Mouse (Mus musculus) hindbrain, embryonic 16.5 days (tissue): Measurements from ENCODE around the gene Hdac7. TPM values are rescaled to one million over a fixed set of nuclear protein-coding genes. Genes with fewer than 3 reads are reported as not detected.
A peak's percentile ranks its signal among the peaks of the same experiment; 100 is the strongest.

ENCODE experiments used
- ATAC-seq: fragments of 200-750 bp; cut with Nextera tagmentation; 2 replicates; pipeline ENCODE4 v1.8.0; 2017; ENCODE audit warnings: moderate TSS enrichment, moderate library complexity
- H3K27ac ChIP-seq: fragments of 300-500 bp; sonication (generic); 2 replicates; pipeline ENCODE4 v1.5.1; 2014; ENCODE audit warnings: low read depth, mild to moderate bottlenecking, control low read depth, low read length, moderate library complexity
- H3K27me3 ChIP-seq: fragments of 300-500 bp; sonication (generic); replicated peaks from 2 replicates; pipeline ENCODE4 v1.6.1; 2014; ENCODE audit warnings: low read length; ENCODE audit not compliant: control insufficient read depth, insufficient read depth
- H3K36me3 ChIP-seq: fragments of 300-500 bp; sonication (generic); 2 replicates; pipeline ENCODE4 v1.6.1; 2014; ENCODE audit warnings: mild to moderate bottlenecking, low read length, moderate library complexity, mixed read lengths; ENCODE audit not compliant: control insufficient read depth, insufficient read depth
- H3K4me1 ChIP-seq: fragments of 300-500 bp; sonication (generic); 2 replicates; pipeline ENCODE4 v1.6.1; 2014; ENCODE audit warnings: low read depth, low read length; ENCODE audit not compliant: control insufficient read depth, insufficient read depth
- H3K4me2 ChIP-seq: fragments of 300-500 bp; sonication (generic); 2 replicates; pipeline ENCODE4 v1.6.1; 2014; ENCODE audit warnings: mild to moderate bottlenecking, low read length, control low read depth, moderate library complexity
- H3K4me3 ChIP-seq: fragments of 300-500 bp; sonication (generic); 2 replicates; pipeline ENCODE4 v1.5.1; 2014; ENCODE audit warnings: mild to moderate bottlenecking, low read length, control low read depth, moderate library complexity
- H3K9ac ChIP-seq: fragments of 300-500 bp; sonication (generic); 2 replicates; pipeline ENCODE4 v1.6.1; 2014; ENCODE audit warnings: low read depth, mild to moderate bottlenecking, control low read depth, low read length, moderate library complexity
- H3K9me3 ChIP-seq: fragments of 300-500 bp; sonication (generic); 2 replicates; pipeline ENCODE4 v1.6.1; 2014; ENCODE audit warnings: mild to moderate bottlenecking, low read length, moderate library complexity; ENCODE audit not compliant: control insufficient read depth
- WGBS: fragments of 180-500 bp; shearing (Covaris S2); extraction: QIAGEN DNeasy Blood & Tissue Kit; methylation state at CpG from one replicate; pipeline ENCODE4 v1.1.7; 2014; 5-methylcytosine and 5-hydroxymethylcytosine counted together
- polyA plus RNA-seq: library from polyadenylated mRNA; unstranded; fragments of >200 nt; fragmentation: Nextera tagmentation; extraction: Ambion mirVana; gene quantifications from 2 replicates; pipeline ENCODE4 v1.2.1, GENCODE M21; 2015

Hdac7 gene
- polyA plus RNA-seq, 1 experiment from 2014 or later, result 25.2 TPM

DNA sequence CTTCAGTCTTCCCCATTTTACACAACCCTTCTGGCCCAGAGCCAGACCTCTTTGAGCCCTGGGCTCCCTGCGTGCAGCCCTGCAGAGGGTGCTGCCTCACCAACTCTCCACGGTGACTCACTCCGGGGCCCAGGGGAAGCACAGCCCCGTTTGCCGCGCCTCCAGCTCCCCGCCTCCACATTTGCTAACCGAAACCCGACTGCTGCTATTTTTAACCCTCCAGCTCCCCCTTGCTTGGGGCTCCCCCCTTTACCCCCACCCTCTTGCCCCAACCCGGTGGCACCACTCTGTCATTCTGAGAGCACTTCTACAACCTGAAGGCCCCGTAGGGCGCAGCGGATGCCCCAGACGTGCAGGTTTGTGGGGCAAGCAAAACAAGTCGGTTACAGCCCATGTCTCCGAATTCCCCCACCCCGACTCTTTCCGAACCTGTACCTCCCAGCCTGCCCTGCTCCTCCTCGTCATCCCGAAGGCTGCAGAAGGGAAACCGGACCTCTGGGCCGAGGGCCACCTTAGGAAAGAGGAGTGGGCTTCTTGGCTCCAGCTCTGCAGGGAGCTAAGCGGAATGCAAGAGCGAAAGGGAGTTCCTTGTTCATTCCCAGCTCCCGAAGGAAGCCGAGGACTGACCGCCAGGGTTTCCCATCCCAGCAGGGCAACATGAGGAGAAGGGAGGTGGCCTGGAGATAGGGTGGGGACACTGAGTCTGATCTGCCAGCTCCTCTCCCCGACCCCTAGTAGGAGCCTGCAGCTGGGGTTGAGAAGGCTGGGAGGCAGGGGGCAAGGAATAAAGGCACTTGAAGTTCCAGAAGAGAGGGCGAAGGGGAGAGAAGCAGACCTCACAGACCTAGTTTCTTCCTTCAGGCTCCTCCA, 19.0 kb downstream of the Hdac7 start:
- H3K4me3 ChIP-seq, result peak overlapping the region; percentile 7
- peak overlapping the region; percentile 29; the same call in 1 of the 2 replicates for H3K27ac ChIP-seq
- H3K27me3 ChIP-seq, result no peaks in the 10 kb centered on the region
- ATAC-seq, result no peak
- H3K9ac ChIP-seq, result peak overlapping the region; percentile 49
- H3K9me3 ChIP-seq, result no peaks in the 10 kb centered on the region
- peaks cover 66% of the 10 kb centered on the region for H3K4me1 ChIP-seq
- H3K4me2 ChIP-seq, result peak overlapping the region; percentile 50
- 13% methylated on average over 29 of the region's 29 CpGs for WGBS
- H3K36me3 ChIP-seq, result no peaks in the 10 kb centered on the region

GRCm38 (mm10) chr15:97824042-97824441, 20.3 kb downstream of the Hdac7 start:
- no peak overlapping the region for H3K27ac ChIP-seq
- no peak overlapping the region for H3K4me3 ChIP-seq
- ATAC-seq, result no peak
- peaks cover 54% of the 10 kb centered on the region for H3K4me1 ChIP-seq
- no peak overlapping the region for H3K4me2 ChIP-seq
- H3K9me3 ChIP-seq, result no peaks in the 10 kb centered on the region
- no peak overlapping the region for H3K9ac ChIP-seq
- H3K27me3 ChIP-seq, result no peaks in the 10 kb centered on the region
- no peaks in the 10 kb centered on the region for H3K36me3 ChIP-seq
- WGBS, result 77% methylated on average over 6 of the region's 6 CpGs

DNA sequence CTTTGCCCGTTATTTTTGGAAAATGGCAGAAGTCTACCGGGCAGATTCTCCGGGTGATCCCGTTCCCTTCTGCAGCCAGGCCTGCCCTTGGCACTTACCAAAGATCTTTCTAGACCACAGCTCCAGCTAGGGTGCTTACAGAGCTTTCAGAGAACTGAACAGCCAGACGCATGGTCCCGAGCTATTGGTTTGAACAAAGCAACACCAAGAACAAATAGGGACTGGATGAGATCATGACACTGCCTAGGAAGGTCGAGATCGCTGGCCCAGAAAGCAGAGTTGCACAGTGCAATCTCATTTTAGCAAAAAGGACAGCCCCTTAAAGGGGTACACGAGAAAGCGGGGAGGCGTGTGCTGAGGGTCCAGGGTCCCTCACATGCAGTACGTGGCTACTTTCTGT, 20.8 kb downstream of the Hdac7 start:
- no peak overlapping the region; the same call in 1 of the 2 replicates for H3K9ac ChIP-seq
- ATAC-seq, result no peak
- no peaks in the 10 kb centered on the region for H3K27me3 ChIP-seq
- no peaks in the 10 kb centered on the region for H3K36me3 ChIP-seq
- no peak overlapping the region for H3K4me3 ChIP-seq
- no peak overlapping the region for H3K4me2 ChIP-seq
- H3K9me3 ChIP-seq, result no peaks in the 10 kb centered on the region
- 53% methylated on average over 12 of the region's 12 CpGs for WGBS
- peaks cover 48% of the 10 kb centered on the region for H3K4me1 ChIP-seq
- no peak overlapping the region for H3K27ac ChIP-seq

- no peak; the same call in 1 of the 2 replicates for ATAC-seq
- WGBS, result 47% methylated on average over 12 of the region's 12 CpGs
These were observed 21.6 kb downstream of the Hdac7 start for GRCm38 (mm10) chr15:97822545-97823228.

GRCm38 (mm10) chr15:97821983-97822363, 22.3 kb downstream of the Hdac7 start:
- H3K9ac ChIP-seq, result no peak overlapping the region
- ATAC-seq, result no peak
- H3K9me3 ChIP-seq, result no peaks in the 10 kb centered on the region
- H3K36me3 ChIP-seq, result no peaks in the 10 kb centered on the region
- no peak overlapping the region for H3K4me3 ChIP-seq
- peaks cover 43% of the 10 kb centered on the region for H3K4me1 ChIP-seq
- H3K27ac ChIP-seq, result no peak overlapping the region
- H3K27me3 ChIP-seq, result no peaks in the 10 kb centered on the region
- no peak overlapping the region for H3K4me2 ChIP-seq
- WGBS, result 74% methylated on average over 6 of the region's 6 CpGs

More at GRCm38 (mm10) chr15:97822545-97823228, 21.6 kb downstream of the Hdac7 start:
- Histone ChIP-seq H3K9me3 (no peaks in the 10 kb centered on the region), H3K27me3 (no peaks in the 10 kb centered on the region), H3K9ac (peak overlapping the region; percentile 17; the same call in 1 of the 2 replicates), H3K27ac (no peak overlapping the region), H3K4me2 (no peak overlapping the region), H3K36me3 (no peaks in the 10 kb centered on the region), H3K4me3 (no peak overlapping the region), H3K4me1 (peaks cover 43% of the 10 kb centered on the region)

GRCm38 (mm10) chr15:97821321-97821982, 22.9 kb downstream of the Hdac7 start:
- Histone ChIP-seq H3K27ac (peak overlapping the region; percentile 48; the same call in 1 of the 2 replicates), H3K36me3 (no peaks in the 10 kb centered on the region), H3K4me3 (no peak overlapping the region), H3K4me1 (peaks cover 43% of the 10 kb centered on the region), H3K9ac (no peak overlapping the region), H3K4me2 (no peak overlapping the region), H3K9me3 (no peaks in the 10 kb centered on the region), H3K27me3 (no peaks in the 10 kb centered on the region)
- ATAC-seq, result no peak
- WGBS, result 57% methylated on average over 10 of the region's 10 CpGs

GRCm38 (mm10) chr15:97819937-97820336, 24.4 kb downstream of the Hdac7 start:
- no peak overlapping the region for H3K4me3 ChIP-seq
- H3K4me2 ChIP-seq, result no peak overlapping the region
- no peaks in the 10 kb centered on the region for H3K36me3 ChIP-seq
- H3K9me3 ChIP-seq, result no peaks in the 10 kb centered on the region
- H3K4me1 ChIP-seq, result peaks cover 29% of the 10 kb centered on the region
- no peak for ATAC-seq
- no peaks in the 10 kb centered on the region for H3K27me3 ChIP-seq
- 79% methylated on average over 9 of the region's 9 CpGs for WGBS
- H3K9ac ChIP-seq, result no peak overlapping the region
- H3K27ac ChIP-seq, result no peak overlapping the region

GRCm38 (mm10) chr15:97816199-97816994, 27.9 kb downstream of the Hdac7 start:
- Histone ChIP-seq H3K27ac (no peak overlapping the region), H3K27me3 (no peaks in the 10 kb centered on the region), H3K9me3 (no peaks in the 10 kb centered on the region), H3K36me3 (no peaks in the 10 kb centered on the region), H3K4me2 (no peak overlapping the region), H3K4me1 (peaks cover 22% of the 10 kb centered on the region), H3K9ac (no peak overlapping the region), H3K4me3 (no peak overlapping the region)
- WGBS, result 90% methylated on average over 17 of the region's 17 CpGs
- ATAC-seq, result no peak
